Mouse (Mus musculus): Measurements from ENCODE around the gene Nagk. TPM values are rescaled to one million over a fixed set of nuclear protein-coding genes. Genes with fewer than 3 reads are reported as not detected.

Gene Nagk
- polyA plus RNA-seq, 1 experiment from 2014 or later: 43.5 TPM

Other genes with a start within 250 kb of the Nagk start
- gene Stambp, start 222.3 kb upstream of the Nagk start, polyA plus RNA-seq (2014; fragmentation: Nextera tagmentation; extraction: Ambion mirVana): 19.1 and 24.2 TPM in 2 replicates
- not detected in 2 replicates for gene Clec4f, start 138.8 kb upstream of the Nagk start, polyA plus RNA-seq (2014; fragmentation: Nextera tagmentation; extraction: Ambion mirVana)
- not detected in 2 replicates for gene Cd207, start 117.1 kb upstream of the Nagk start, polyA plus RNA-seq (2014; fragmentation: Nextera tagmentation; extraction: Ambion mirVana)
- gene Vax2, start 83.7 kb upstream of the Nagk start, polyA plus RNA-seq (2014; fragmentation: Nextera tagmentation; extraction: Ambion mirVana): not detected in 2 replicates
- gene Atp6v1b1, start 52.0 kb upstream of the Nagk start, polyA plus RNA-seq (2014; fragmentation: Nextera tagmentation; extraction: Ambion mirVana): 3.5 and 3.6 TPM in 2 replicates
- 0.21 and 0.28 TPM in 2 replicates for gene Ankrd53, start 32.3 kb upstream of the Nagk start, polyA plus RNA-seq (2014; fragmentation: Nextera tagmentation; extraction: Ambion mirVana)
- gene Tex261, start 19.2 kb upstream of the Nagk start, polyA plus RNA-seq (2014; fragmentation: Nextera tagmentation; extraction: Ambion mirVana): 59.8 and 67.3 TPM in 2 replicates
- 18.2 and 22.0 TPM in 2 replicates for gene Paip2b, start 36.8 kb downstream of the Nagk start, polyA plus RNA-seq (2014; fragmentation: Nextera tagmentation; extraction: Ambion mirVana)
- 72.4 and 93.1 TPM in 2 replicates for gene Zfp638, start 72.1 kb downstream of the Nagk start, polyA plus RNA-seq (2014; fragmentation: Nextera tagmentation; extraction: Ambion mirVana)
- gene Dysf, start 213.6 kb downstream of the Nagk start, polyA plus RNA-seq (2014; fragmentation: Nextera tagmentation; extraction: Ambion mirVana): 12.4 and 17.3 TPM in 2 replicates